Mouse (Mus musculus) retina, postnatal 1 day (tissue): ENCODE data around the gene Hrct1.

Experiments
- DNase-seq: peaks from one replicate; pipeline ENCODE4 v3.0.0-alpha.2; 2012

Gene Hrct1

DNA sequence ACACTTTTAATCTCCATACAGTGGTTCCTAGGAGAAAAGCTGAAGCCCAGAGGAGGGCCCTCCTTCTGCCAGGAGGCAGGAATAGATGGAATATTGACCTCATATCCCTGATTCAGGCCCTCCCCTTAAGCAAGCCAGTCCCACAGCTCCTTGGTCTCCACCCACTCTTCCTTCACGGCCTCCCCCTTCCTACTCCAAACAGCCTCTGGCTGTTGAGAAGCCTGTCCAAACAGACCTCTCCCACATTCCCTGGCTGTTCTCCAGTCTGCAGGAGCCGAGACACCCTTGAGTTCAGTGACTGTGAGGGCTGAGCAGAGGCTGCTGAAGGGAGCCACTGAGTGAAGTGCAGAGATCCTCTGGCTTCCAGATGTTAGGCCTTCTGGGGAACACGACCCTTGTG is at the start of gene Hrct1:
Hrct1 (plus strand) TSS at position 194 of the 400 bp plus-strand sequence.
- DNase-seq = no peak

DNA sequence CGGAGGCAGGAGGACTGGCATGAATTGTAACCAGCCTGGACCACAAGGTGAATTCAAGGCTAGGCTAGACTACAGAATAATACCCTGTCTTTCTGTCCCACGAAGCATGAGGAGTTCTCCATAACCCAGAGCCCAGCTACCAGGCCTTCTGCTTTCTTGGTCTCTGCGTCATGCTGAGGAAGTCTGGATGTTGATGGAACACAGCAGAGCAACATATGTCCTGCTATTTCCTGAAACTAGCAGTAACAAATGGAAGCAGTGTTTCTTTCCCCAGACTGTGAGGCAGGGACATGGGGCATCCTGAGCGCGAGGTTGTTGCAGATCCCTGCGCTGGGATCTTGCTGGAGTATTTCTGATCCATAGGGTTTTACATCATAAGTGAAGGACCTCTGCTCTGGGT is 48.4 kb upstream of the Hrct1 start:
- no peak for DNase-seq

DNA sequence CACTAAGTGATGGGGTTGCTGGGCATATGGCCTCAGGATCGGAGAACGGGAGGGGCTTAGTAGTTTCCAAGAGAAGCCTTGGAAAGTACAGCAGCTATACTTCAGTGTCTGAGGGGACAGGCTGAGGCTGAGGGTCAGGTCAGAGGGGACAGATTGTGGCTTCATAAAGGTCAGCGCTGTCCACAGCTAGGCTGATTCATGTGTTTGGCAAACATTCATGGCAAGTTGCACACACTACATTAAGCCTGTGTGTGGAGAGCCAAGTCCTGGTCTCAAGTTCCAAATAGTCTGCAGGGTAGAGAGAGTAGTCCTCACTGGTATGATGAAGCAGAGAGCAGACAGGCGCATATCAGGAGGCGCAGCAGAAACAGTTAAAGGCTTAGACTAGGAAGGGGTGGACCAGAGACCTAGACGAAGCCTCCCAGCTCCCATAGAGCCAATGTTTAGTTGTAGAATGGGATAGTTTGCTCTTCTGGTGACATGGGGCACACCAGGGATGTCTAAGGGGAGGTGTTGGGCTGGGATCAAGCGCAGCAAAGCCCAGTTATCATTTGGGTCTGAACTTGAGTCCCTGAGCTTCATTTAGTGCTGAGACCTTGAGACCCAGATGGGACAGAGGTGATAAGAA is 47.5 kb upstream of the Hrct1 start:
- no peak for DNase-seq

DNA sequence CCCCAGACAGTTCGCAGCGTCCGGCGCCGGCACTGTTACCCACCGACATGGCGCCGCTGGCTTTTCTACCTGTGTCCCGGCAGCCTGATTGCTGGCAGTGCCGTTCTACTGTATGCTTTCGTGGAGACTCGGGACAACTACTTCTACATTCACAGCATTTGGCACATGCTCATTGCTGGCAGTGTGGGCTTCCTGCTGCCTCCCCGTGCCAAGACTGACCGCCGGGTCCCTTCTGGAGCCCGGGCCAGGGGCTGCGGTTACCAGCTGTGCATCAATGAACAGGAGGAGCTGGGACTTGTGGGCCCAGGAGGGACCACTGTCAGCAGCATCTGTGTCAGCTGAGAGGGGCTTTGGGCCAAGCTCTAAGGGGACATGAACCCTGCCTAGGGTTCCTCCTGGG is 37.0 kb upstream of the Hrct1 start:
- no peak for DNase-seq

DNA sequence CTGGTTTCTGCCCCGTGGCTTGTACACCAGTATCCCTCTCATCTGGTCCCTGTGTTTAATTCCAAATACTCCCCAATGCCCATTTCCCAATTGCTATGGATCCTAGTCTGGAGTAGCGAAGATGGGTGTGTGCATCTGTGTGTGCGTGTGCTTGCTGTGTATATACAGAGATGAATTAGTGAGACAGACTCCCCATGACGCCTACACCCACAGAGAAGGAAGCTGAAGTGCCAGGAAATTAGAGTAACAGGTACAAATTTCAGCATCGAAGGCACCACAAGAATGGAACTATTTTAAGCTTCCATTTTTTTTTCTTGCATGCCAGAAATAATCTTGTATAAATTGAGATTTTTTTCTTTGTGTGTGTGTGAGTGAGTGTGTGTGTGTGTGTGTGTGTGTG is 36.0 kb upstream of the Hrct1 start:
- DNase-seq = no peak

DNA sequence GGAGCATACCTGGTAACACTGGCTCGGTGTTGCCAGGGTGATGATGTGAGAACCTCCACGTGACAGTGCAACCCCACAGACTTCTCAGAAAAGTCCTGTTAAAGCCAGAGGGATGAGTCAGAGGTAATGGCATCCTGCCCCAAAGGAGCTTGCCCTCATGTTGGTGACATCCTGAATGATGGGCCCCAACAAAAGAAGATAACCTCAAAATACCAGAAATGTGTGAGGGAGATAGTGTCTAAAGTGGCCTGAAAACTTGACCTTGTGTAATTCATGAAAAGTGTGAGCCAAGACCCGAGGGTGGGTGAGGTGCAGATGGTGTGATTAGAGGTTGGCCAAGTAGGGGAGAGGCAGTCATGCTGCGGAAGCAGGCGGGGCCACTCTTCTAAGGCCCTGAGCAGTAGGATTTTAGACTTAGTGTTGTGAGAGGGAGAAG is 33.2 kb upstream of the Hrct1 start:
- no peak for DNase-seq

DNA sequence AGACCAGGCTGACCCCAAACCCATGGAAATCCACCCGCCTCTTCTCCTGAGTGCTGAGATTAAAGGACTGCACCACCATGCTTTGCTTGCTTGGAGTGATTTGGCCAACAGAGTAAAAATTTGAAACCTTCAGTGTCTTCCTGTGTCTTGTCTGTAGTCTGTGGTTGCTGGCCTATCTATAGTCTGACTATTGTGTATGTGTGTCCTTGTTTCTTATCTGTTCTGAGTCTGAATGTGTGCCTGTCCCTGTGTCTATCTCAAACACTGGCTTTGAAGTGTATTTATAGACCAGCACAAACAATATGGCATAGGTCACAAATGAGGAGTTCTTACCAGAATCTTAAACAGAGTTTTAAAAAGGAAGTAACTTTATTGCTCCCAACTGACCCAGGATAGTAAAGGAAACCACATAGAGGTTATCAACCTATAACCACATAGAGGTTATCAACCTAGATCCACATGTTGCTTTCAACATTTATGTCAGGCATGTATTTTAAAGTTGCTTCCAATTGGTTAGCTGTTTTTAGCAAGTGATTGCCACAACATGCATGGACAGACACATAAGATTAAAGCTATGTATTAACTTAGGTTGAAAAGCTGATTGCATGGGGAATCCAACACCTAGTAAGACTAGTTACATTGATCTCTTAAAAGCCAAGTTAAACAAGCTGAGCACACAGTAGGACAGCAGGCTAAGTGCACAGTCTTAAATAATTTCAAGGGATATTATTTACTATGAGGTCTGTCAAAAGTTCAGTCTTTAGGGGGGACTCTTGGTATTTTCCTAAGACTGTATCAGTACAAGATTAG is 32.3 kb upstream of the Hrct1 start:
- DNase-seq = no peak

DNA sequence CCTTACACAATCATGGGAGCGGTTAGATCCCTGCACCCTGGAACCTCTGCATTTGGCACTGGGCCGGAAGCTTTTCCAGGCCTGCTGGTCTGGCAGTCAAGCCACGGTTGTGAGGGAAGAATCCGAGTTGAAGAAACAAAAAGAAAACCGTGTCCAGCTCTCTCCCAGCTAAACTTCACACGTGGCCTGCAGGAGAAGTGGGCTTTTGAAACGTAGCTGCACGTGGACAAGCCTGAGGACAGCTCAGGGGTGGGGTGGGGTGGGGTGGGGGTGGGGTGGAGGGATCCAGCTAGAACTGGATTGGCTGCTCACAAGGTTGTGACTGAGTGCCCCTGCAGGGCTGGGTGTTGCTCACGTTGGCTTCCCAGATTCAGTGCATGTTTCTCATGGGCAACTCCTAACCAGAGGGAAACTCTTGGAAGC is 31.7 kb upstream of the Hrct1 start:
- no peak for DNase-seq

DNA sequence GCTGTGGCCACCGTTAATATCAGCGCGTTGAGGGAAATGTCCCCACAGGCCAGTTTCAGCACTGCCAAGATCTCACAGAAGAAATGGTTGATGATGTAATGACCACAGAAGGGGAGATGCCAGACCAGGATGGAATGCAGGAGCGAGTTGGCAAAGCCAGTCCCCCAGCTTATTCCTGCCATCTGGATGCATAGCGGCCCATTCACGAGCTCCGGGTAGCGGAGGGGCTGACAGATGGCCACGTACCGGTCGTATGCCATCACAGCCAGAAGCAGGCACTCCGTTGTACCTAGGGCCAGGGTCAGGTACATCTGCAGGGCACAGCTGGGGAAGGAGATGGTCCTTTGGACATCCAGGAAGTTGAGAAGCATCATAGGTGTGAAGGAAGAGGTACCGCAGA is 30.4 kb upstream of the Hrct1 start:
- DNase-seq = no peak

DNA sequence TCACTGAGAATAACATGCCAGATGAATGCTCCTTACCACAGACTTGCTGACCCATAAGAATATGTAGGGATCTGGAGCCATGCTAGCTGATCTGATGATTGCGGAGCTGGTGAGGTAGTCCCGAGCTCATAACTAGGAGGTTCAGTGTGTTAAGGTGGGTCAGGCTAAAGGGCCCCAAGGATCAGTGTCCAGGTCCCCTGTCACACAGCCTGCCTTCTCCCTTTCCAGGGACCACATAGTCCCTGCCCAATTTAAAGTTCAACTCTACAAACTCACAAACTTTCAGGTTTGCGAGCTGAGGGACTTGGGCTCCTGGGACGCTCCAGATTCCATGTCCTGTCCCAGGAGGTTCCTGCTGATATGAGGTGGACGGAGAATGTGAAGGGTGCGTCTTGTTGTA is 26.3 kb upstream of the Hrct1 start, which contains the start of gene Olfr70:
Olfr70 (minus strand) TSS at position 101 of the 400 bp plus-strand sequence.
- DNase-seq = no peak

DNA sequence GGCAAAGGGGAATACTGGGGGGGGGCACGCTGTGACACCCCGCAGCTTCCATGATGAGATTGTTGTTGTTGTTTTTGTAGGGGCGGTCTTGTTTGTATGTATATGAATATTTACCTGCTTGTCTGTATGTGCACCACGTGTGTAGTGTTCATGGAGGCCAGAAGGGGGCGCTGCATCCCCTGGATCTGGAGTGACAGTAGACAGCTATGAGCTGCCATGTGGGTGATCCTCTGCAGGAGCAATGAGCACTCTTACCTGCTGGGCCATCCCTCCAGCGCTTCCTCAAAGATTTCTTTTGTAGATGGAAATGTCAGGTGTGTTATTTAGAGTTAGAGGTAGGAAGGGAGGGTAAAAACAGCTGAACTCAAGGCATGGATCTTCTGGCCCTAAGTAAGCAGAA is 23.5 kb upstream of the Hrct1 start:
- DNase-seq = no peak

DNA sequence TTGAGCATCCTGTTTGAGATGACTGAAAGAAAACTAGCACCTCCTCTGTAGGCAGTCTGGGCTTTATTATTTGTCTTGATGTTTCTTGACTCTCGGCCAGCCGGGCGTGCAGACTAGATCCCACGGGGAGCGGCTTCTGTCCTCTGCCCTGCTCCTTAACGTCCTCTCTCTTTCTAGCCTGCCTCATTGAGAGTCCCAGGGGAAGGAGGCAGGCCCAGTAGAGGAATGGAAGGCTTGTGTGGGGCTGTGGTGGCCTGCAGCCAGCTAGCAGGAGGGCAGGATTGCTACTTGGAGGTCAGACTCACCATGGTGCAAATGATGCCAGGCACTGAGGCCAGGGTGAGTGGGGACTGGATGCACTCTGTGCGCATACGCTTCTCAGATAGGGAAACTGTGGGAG is 23.1 kb upstream of the Hrct1 start:
- no peak for DNase-seq

DNA sequence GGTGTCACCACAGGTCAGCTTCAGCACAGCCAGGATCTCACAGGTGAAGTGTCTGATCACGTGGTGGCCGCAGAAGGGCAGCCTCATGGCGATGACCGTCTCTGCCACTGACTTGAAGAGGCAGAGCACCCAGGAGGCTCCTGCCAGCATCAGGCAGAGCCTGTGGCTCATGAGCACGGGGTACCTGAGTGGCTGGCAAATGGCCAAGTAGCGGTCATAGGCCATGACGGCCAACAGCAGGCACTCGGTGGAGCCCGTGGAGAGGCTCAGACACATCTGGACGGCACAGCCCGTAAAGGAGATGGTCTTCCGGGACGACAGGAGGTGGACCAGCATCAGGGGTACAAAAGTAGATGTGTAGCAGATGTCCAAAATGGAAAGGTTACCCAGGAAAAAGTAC is 21.0 kb upstream of the Hrct1 start:
- no peak for DNase-seq

DNA sequence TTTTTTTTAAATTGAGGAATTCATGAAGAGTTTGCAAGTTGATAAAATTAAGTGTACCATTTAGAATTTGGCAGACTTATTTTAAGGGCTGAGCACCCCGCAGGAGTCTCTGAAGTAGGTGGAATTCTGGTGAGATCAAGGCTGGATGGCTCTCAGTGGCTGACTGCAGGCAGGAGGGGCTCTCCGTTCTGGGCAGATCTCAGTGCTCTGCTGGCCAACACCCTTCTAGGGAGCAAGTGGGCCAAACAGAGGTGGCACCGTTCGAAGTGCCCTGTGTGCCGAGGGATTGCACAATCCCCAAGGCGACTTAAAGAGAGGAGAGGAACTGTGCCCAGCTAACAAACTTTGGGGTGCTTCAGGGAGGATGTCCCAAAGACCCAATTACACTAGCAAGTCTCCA is 17.1 kb upstream of the Hrct1 start, which contains the start of gene Olfr71:
Olfr71 (minus strand) TSS at position 387 of the 400 bp plus-strand sequence.
- no peak for DNase-seq

DNA sequence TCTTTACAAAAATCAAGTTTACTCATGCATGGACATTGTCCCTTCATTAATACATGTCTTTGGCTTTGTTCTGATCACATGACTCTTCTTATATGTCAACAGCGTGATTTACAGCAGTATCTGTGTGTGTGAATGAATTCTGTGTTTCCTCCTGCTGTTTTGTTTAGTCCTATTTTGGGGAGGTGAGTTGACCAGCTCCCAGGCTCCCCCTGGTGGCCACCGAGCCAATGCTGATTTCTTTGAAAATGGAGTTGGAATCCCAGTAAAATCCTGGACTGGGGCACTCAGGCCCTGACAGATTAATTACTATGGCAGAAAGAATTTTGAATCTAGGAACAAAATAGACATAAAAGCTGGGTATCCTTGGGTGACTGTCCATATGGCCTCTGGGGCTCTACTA is 15.2 kb upstream of the Hrct1 start:
- DNase-seq = peak; percentile 75

DNA sequence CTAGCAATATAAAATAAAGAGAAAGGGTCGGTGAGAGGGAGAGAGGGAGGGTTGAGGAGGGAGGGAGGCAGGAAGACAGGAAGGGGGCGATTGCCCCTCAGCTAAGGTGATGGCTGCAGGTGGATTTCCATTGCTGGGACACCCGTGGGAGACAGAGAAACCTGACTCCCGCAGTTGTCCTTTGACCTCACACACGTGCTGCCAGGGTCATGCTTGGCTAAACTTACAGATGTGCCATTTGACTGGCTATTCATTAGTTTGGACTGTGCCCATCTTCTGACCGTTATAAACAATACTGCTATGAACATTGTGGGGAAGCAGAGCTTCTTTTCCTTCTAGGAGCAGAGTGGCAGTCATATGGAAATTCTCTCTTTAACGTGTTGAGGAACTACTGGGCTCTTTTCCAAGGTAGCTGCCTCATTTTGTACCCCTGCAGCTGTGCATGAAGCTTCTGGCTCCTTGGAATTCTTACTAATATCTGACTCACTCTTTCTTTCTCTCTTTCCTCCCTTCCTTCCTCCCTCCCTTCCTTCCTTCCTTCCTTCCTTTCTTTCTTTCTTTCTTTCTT is 13.3 kb upstream of the Hrct1 start:
- DNase-seq = no peak

DNA sequence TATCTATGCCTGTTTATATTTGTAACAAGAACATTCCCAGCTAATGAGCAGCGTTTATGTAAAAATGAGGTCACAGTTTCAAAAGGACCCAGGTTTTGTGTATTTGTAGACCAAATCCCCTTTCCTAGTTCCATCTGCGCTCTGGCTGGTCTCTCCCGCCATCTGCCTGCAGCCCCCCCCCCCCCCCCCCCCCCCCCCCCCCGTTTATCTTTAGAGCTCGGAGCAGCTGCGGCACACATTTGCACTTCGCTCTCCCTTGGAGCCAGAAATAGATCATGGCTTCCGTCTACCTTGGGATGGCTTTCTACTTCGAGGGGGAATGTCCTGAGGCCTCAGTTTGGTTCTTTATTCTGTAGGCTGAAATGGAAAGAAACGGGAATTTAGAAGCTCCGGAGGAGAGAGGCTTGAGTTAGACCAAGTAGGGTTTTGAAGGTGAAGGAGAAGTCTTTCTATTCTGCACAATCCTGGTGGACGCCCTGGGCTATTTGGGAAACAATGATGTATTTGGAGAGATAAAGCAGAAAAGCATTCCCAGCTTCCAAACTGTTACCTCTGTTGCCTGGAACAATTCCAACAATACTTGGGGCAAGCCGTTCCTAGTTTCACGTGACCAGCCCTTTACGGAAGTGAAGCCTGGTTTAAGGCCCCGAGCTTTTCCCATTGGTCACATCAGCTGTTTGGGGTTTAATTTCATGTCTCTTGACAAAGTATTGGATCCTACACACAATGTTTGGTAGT is 6.3 kb upstream of the Hrct1 start:
- peak; percentile 71 for DNase-seq

DNA sequence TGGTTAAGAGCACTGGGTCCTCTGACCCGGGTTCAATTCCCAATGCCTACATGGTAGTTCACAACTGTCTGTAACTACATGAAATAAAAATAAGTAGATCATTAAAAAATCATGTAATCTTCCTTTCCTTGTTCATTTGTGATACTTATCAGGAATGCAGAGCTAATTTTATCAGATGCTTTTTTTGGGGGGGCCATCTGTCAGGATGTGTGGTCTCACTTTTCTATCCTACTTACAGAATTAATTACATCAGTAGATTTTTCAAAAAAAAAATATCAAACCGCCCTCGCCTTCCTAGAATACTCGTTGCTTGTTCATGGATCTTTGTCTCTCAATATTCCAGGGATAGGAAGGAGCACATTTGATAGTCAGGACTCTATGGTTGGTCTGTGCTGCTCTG is 4.8 kb upstream of the Hrct1 start:
- no peak for DNase-seq

DNA sequence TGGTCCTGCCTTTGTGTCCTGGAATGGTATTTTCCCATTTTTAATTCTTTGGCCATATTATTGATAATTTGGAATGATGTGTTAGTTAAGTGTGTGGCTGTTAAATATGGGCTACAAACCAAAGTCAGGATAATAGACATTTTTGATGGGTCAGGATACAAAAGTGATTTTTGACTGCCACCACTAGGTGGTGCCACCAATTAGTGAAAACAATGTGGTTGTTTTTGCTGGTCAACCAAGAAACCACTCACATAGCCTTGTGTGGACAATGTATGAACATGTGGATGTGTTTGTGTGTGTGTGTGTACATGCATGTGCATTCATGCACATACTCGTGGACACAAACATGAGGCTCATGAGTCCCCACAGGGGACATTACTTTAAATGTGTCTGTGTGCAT is 2.2 kb upstream of the Hrct1 start:
- DNase-seq = peak; percentile 69

DNA sequence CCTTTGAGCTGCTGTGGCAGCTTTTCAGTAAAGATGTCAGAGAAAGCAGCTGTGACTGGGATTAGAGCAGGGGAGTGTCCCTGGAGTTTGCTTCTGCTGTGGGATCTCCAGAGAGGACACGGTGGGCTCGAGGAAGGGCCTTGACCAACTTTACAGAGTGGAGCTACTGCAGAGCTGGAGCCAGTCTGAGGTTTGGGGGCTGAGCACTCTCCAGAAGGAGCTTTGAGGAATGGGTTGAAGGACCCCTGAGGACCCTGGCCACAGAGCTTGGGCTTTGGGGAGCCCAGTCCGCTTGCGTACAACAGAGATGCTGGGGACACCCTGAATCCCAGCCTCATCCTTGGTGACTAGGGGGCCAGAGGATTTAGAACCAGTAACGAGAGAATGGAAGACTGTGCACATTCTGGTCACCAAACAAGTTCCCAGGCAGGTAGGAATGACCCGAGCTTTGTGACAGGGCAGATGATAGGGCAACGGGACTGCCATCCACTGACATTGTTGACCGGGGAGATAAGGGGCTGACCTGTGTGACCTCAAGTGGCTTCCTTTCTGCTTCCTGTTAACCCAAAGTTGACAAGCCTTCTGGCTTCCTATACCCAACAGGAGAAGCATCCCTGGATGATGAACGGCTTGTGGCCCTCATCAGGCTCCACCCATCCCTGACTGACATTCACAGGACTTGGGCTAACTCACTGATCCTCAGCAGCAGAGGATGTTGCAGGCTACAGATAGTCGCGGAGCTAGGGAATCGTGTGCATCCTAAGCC is 577 bp upstream of the Hrct1 start:
- no peak for DNase-seq

DNA sequence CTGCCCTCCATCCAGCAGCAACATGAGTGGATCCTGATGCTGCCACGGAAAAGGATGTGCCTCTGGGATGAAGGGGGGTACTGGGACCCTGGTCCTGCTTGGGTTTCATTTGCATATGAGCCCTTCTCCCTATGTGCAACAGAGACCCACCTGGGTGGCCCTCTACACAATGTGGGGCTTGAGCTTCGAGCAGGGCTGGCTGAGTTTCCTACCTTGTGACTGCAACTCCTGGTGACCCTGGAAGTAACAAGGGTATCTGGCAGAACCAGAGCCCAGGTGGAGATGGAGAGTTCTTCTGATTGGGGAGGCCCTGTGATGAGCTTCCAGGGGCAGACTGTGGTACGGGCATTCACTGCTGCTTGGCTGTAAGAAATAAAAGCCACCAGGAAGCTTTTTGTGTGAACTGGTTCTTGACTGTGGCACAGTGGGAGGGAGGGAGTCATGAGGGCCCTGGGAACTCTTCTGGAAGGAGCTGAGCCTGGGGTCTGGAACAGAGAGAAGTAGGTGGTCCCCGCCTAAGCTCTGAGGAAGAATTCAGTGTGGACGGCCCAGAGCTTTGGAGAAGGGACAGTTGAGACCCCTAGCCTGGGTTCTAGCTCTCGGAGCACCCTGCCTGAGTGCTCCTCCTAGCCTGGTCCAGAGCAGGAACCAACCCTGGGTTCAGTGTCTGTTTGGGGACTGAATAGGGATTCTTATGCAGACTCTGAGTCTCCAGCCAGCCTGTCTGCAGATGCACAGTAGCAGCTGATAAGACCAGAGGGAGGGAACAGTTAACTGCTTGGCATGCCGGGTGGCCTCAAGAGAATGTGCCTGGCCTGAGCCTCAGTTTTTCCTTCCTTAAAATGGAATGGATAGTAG is 959 bp downstream of the Hrct1 start:
- DNase-seq = no peak

DNA sequence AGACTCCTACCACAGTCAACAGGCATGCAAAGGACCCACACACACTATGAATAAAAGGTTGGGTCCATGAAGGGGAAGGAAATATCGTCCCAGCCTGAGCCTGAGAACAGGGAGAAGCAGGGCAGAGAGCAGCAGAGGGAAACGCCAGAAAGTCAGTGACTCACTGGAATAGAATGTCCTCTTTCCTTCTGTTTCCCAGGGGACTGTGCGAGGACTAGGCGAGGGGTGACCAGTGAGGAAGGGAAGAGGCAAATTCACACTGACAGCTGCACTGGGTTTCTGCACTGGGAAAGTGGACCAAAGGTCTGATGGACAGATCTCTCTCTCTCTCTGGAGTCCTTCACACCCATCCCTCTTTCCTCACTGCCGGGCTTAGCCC is 1.6 kb downstream of the Hrct1 start:
- DNase-seq = no peak
